ENCODE assay signal across 20 mouse cellular contexts in the genomic region with DNA sequence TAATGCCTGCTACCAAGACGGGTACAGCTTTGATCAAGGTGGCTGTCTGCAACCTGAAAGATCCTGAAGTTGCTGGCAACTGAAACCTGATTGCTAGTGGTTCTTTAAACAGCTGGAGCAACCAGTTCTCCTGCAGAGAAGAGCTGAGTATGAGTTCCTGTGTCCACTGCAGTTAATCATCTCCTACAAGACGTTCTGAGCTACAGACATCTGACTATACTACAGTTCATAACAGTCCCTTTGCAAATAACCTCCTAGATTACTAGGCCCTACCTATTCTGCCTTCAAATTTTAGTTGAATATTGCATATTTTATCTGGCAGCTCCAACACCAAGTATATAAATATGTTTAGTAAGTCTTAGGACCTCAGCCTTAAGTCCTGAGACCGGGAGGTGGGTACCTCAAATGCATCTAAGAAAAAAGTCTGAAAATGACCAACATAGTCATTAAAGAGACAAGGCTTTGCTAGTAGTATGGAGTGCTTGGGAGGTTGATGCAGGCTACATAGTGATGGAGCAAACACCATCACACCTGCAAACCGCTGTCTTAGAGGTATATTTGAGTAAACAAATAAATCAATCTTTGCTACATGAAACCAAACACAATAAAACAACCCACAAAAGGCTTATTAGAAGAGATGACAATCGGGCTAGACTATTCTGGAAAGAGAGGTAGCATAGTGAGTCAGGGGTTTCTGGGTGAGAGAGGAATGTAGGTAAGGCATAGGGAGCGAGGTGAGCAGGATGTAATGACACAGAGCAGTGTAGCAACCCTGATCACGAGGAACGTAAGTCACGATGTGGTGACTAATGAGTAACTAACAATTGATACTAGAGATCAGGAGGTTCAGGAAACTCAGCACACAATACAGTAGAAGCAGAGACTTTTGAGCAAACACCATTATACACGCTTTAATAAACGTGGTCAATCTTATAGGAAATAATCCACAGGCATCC. TPM values are rescaled to one million over a fixed set of nuclear protein-coding genes. Genes with fewer than 3 reads are reported as not detected.
"Had no signal": no experiment of that assay in that cellular context is flagged by ENCODE, and none has a peak within 500 bp of the region (broad histone marks: within the 10 kb centered on the region; RNA-seq: fewer than 3 reads in every experiment).

No protein-coding gene starts in this region.

- H3K4me2 ChIP-seq: kidney, embryonic 15.5 days; liver, embryonic 12.5 days; lung, embryonic 15.5 days; midbrain, embryonic 12.5 days; neural tube, embryonic 13.5 days had no signal

- H3K9me3 ChIP-seq: kidney, embryonic 15.5 days; limb, embryonic 10.5 days; liver, embryonic 12.5 days; lung, embryonic 15.5 days; midbrain, embryonic 12.5 days; neural tube, embryonic 13.5 days had no signal

- H3K4me1 ChIP-seq: kidney, embryonic 15.5 days; limb, embryonic 10.5 days; liver, embryonic 12.5 days; lung, embryonic 15.5 days; midbrain, embryonic 12.5 days; neural tube, embryonic 13.5 days had no signal

- DNase-seq: lung, postnatal 14 days; retina, postnatal 1 day; right cerebral cortex, postnatal 4 days; spleen, adult 18-20 months; thymus, postnatal 4 days had no signal

- H3K4me3 ChIP-seq: kidney, embryonic 15.5 days; layer of hippocampus, adult 2 months; limb, embryonic 10.5 days; liver, embryonic 12.5 days; lung, embryonic 15.5 days; midbrain, embryonic 12.5 days; neural tube, embryonic 13.5 days had no signal

- H3K27ac ChIP-seq: kidney, embryonic 15.5 days; layer of hippocampus, adult 2 months; limb, embryonic 10.5 days; liver, embryonic 12.5 days; lung, embryonic 15.5 days; midbrain, embryonic 12.5 days; neural tube, embryonic 13.5 days had no signal

- H3K27me3 ChIP-seq: kidney, embryonic 15.5 days; liver, embryonic 12.5 days; lung, embryonic 15.5 days; midbrain, embryonic 12.5 days; neural tube, embryonic 13.5 days had no signal

- ATAC-seq: inflammation-experienced regulatory T-cells, adult 6 months; liver, embryonic 12.5 days; midbrain, embryonic 16.5 days had no signal

- H3K9ac ChIP-seq: kidney, embryonic 15.5 days; liver, embryonic 12.5 days; lung, embryonic 15.5 days; midbrain, embryonic 12.5 days; neural tube, embryonic 13.5 days had no signal

- H3K36me3 ChIP-seq: kidney, embryonic 15.5 days; limb, embryonic 10.5 days; liver, embryonic 12.5 days; lung, embryonic 15.5 days; midbrain, embryonic 12.5 days; neural tube, embryonic 13.5 days had no signal

RNA-seq across cellular contexts. Expression of a gene that starts 38.3 kb away (rescaled TPM):
- total RNA-seq: layer of hippocampus, adult 2 months; layer of hippocampus, postnatal 10 days; left cerebral cortex, postnatal 14 days; megakaryocyte-erythroid progenitor cell, adult 5-6 weeks had no signal
- polyA plus RNA-seq: inflammation-experienced regulatory T-cells, adult 6 months; kidney, embryonic 15.5 days; limb, embryonic 10.5 days; limb, embryonic 14.5 days; liver, embryonic 12.5 days; liver, embryonic 16.5 days; lung, embryonic 15.5 days; midbrain, embryonic 12.5 days; midbrain, embryonic 16.5 days; neural tube, embryonic 13.5 days; stomach, embryonic 14.5 days had no signal

RNA-seq across cellular contexts. Expression of a gene that starts 53.4 kb away (rescaled TPM):
- total RNA-seq: layer of hippocampus, adult 2 months; layer of hippocampus, postnatal 10 days; left cerebral cortex, postnatal 14 days; megakaryocyte-erythroid progenitor cell, adult 5-6 weeks had no signal
- polyA plus RNA-seq: inflammation-experienced regulatory T-cells, adult 6 months; kidney, embryonic 15.5 days; limb, embryonic 10.5 days; limb, embryonic 14.5 days; liver, embryonic 12.5 days; liver, embryonic 16.5 days; lung, embryonic 15.5 days; midbrain, embryonic 12.5 days; midbrain, embryonic 16.5 days; neural tube, embryonic 13.5 days; stomach, embryonic 14.5 days had no signal
